Mouse (Mus musculus) hematopoietic multipotent progenitor cell, adult 10-12 weeks (in vitro differentiated cells): ENCODE results near the gene Edn2. TPM values are rescaled to one million over a fixed set of nuclear protein-coding genes. Genes with fewer than 3 reads are reported as not detected.

Source experiments
- polyA plus RNA-seq: library from polyadenylated mRNA; stranded (reverse); fragments of >175 nt; gene quantifications from 2 replicates; pipeline ENCODE4 v1.2.3, GENCODE M21; 2012; ENCODE audit warnings: low replicate concordance

The Edn2 gene
- polyA plus RNA-seq = not detected in 2 replicates

DNA sequence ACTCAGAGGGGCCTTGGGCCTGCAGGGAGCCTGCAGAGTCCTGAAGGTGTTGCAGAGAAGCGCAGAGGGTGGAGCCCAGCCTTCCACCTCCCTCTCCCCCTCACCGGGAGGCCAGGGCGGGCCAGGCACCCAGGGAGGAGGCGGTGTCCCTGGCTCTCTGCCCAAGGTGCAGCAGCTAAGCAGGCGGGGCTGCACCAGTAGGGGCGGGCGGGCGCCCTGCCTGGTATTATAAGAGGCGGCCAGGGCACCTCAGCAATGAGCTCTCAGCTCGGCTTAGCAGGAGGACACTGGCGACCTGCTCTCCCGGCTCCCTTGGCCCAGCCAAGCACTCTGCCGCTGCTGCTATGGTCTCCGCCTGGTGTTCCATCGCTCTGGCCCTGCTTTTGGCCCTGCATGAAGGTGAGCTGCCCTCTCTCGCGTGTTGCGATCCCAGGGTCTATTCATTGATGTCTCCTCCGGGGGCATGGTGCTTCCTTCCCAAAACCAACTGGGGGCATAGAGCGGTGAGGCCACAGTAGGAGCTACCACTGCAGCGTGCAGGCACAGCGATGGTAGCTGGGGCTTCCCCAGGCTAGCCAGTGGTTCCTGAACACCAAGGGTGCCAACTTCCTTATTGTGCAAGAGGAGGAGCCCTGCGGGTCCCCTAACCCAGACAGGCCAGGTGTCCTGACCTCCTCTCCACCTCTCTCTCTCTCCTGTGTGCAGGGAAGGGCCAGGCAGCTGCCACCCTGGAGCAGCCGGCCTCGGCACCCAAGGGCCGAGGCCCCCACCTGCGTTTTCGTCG, at the start of gene Edn2:
Gene Edn2, plus strand, starts transcription at position 41 of the 784 bp plus-strand sequence.

Other genes with a start within 250 kb of the Edn2 start
- gene AL607142.1, start 96.2 kb upstream of the Edn2 start, polyA plus RNA-seq = not detected in 2 replicates
- gene Foxo6, start 126.1 kb downstream of the Edn2 start, polyA plus RNA-seq = 0.04 TPM in 1 of 2 replicates, not detected in the other
- 10.8 and 32.8 TPM in 2 replicates for gene Scmh1, start 244.1 kb downstream of the Edn2 start, polyA plus RNA-seq